Mouse (Mus musculus): Measurements from ENCODE around the gene Sppl2b.

DNA sequence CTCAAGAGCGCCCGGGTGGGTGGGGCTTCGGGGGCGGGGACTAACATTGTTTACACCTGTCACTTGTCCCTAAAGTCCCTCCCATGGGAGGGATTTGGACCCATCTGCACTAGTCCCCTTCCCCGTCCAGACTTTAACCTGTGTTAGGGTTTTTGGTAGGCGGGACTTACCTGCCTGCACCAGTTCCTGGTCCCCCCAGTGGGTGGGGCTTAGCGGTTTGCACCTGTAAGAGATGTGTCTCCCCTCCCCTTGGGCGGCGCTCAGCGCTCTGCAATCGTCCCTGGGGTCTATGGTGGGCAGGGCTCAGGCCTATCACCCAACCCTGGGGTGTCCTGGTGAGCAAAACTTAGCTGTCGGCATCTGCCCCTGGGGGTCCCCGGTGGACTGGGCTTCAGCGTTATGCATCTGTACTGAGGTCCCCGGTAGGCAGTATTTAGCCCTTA is 62.3 kb downstream of the Sppl2b start:
- TF ChIP-seq CTCF (IDR thresholded peaks at IDR 0.05; ENCODE audit: control insufficient read depth, insufficient read depth, insufficient replicate concordance, low read depth, low read length), result no peak
- no peak for TF ChIP-seq POLR2A (IDR thresholded peaks at IDR 0.05; ENCODE audit: control insufficient read depth, low read depth, low read length)
